8 mouse cellular contexts compared by ENCODE assay signal in the genomic region with DNA sequence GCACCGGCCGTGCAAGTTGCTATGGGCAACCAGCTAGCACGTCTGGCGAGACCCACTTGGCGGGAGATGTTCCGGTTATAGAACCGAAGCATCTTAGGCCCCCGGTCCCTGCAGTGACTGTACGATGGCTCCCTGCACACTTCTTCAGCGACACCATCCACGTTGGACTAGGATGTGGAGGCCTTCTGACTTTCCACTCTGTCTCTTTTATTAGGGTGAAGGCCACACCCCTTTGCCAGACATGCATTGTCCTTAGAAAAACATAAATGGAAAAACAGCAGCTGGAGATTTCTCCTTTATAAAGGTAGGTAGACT. TPM values are rescaled to one million over a fixed set of nuclear protein-coding genes. Genes with fewer than 3 reads are reported as not detected.
DNase-seq lines count a peak whose midpoint lies in the region; ATAC-seq and TF ChIP-seq lines count a peak whose summit lies in the region.

No protein-coding gene starts in this region.

- 0% methylated on average over 11 of the region's 11 CpGs for WGBS in kidney, embryonic 15.5 days
- WGBS in hindbrain, embryonic 16.5 days: 0% methylated on average over 11 of the region's 11 CpGs
- 0% methylated on average over 11 of the region's 11 CpGs for WGBS in midbrain, embryonic 16.5 days

- peak overlapping the region; percentile 73 for H3K4me3 ChIP-seq in kidney, embryonic 15.5 days (replicated peaks)
- peak overlapping the region; percentile 87 for H3K4me3 ChIP-seq in cortical plate, adult 2 months (ENCODE audit: insufficient read depth, low read length)
- peak overlapping the region; percentile 69 for H3K4me3 ChIP-seq in hindbrain, embryonic 16.5 days (ENCODE audit: low read length)
- H3K4me3 ChIP-seq in midbrain, embryonic 16.5 days (ENCODE audit: low read depth, low read length): peak overlapping the region; percentile 68

- peak overlapping the region; percentile 75 for H3K4me2 ChIP-seq in kidney, embryonic 15.5 days
- H3K4me2 ChIP-seq in hindbrain, embryonic 16.5 days (ENCODE audit: low read length): peak overlapping the region; percentile 79
- peak overlapping the region; percentile 72 for H3K4me2 ChIP-seq in midbrain, embryonic 16.5 days (ENCODE audit: low read length)

- TF ChIP-seq CTCF in cortical plate, adult 2 months (IDR thresholded peaks at IDR 0.05; ENCODE audit: extremely low read depth, insufficient read depth, low read length): no peak

- TF ChIP-seq POLR2A in cortical plate, adult 2 months (IDR thresholded peaks at IDR 0.05; ENCODE audit: extremely low read depth, insufficient read depth, low read length): no peak

- DNase-seq in kidney, adult 11 months: no peak
- no peak for DNase-seq in embryo, embryonic 9.5 days (ENCODE audit: extremely low spot score)
- no peak for DNase-seq in ovary, postnatal 36 days (ENCODE audit: low spot score)
- no peak for DNase-seq in layer of hippocampus, adult 9-10 months (ENCODE audit: low spot score)

- peaks cover 13% of the 10 kb centered on the region for H3K4me1 ChIP-seq in kidney, embryonic 15.5 days
- H3K4me1 ChIP-seq in cortical plate, adult 2 months (ENCODE audit: control insufficient read depth, insufficient read depth, low read length): peaks cover 2% of the 10 kb centered on the region
- H3K4me1 ChIP-seq in hindbrain, embryonic 16.5 days (ENCODE audit: control insufficient read depth, insufficient read depth, low read depth, low read length): peaks cover 5% of the 10 kb centered on the region
- H3K4me1 ChIP-seq in midbrain, embryonic 16.5 days (ENCODE audit: control insufficient read depth, insufficient read depth, low read length): peaks cover 12% of the 10 kb centered on the region

- no peaks in the 10 kb centered on the region for H3K27me3 ChIP-seq in kidney, embryonic 15.5 days
- no peaks in the 10 kb centered on the region for H3K27me3 ChIP-seq in hindbrain, embryonic 16.5 days (replicated peaks; ENCODE audit: control insufficient read depth, insufficient read depth, low read length)
- H3K27me3 ChIP-seq in midbrain, embryonic 16.5 days (ENCODE audit: control insufficient read depth, insufficient read depth, low read depth, low read length): no peaks in the 10 kb centered on the region

- no peak for ATAC-seq in kidney, embryonic 15.5 days (replicated peaks; ENCODE audit: low FRiP score)
- ATAC-seq in hindbrain, embryonic 16.5 days: no peak
- no peak for ATAC-seq in midbrain, embryonic 16.5 days

- H3K9ac ChIP-seq in kidney, embryonic 15.5 days: peak overlapping the region; percentile 67
- peak overlapping the region; percentile 86 for H3K9ac ChIP-seq in hindbrain, embryonic 16.5 days (ENCODE audit: low read depth, low read length)
- peak overlapping the region; percentile 83 for H3K9ac ChIP-seq in midbrain, embryonic 16.5 days (ENCODE audit: low read depth, low read length)

- peak overlapping the region; percentile 95 for H3K27ac ChIP-seq in kidney, embryonic 15.5 days
- 0 out of 2 replicates have a peak overlapping the region, but pooled peaks have one; percentile 26 for H3K27ac ChIP-seq in cortical plate, adult 2 months (ENCODE audit: insufficient read depth, low read length)
- H3K27ac ChIP-seq in hindbrain, embryonic 16.5 days (ENCODE audit: low read depth, low read length): peak overlapping the region; percentile 84
- H3K27ac ChIP-seq in midbrain, embryonic 16.5 days (ENCODE audit: low read length): peak overlapping the region; percentile 77

- peaks cover 29% of the 10 kb centered on the region for H3K36me3 ChIP-seq in kidney, embryonic 15.5 days
- peaks cover 11% of the 10 kb centered on the region for H3K36me3 ChIP-seq in hindbrain, embryonic 16.5 days (ENCODE audit: control insufficient read depth, insufficient read depth, low read length)
- no peaks in the 10 kb centered on the region; the same call in 1 of the 2 replicates for H3K36me3 ChIP-seq in midbrain, embryonic 16.5 days (ENCODE audit: control insufficient read depth, insufficient read depth, low read length)

- H3K9me3 ChIP-seq in kidney, embryonic 15.5 days (replicated peaks): no peaks in the 10 kb centered on the region
- no peaks in the 10 kb centered on the region; the same call in 1 of the 2 replicates for H3K9me3 ChIP-seq in hindbrain, embryonic 16.5 days (ENCODE audit: control insufficient read depth, low read length)
- no peaks in the 10 kb centered on the region for H3K9me3 ChIP-seq in midbrain, embryonic 16.5 days (replicated peaks; ENCODE audit: control insufficient read depth, low read length, poor library complexity, severe bottlenecking)

RNA-seq across cellular contexts. Expression of a gene that starts 0.5 kb away (rescaled TPM):
- 37.1 and 44.6 TPM in 2 replicates for polyA plus RNA-seq in kidney, embryonic 15.5 days (2015; fragmentation: Nextera tagmentation; extraction: Ambion mirVana)
- polyA plus RNA-seq in cortical plate, adult 2 months (2012; rRNA removed): 59.5 and 65.9 TPM in 2 replicates
- 57.1 and 59.4 TPM in 2 replicates for polyA plus RNA-seq in hindbrain, embryonic 16.5 days (2015; fragmentation: Nextera tagmentation; extraction: Ambion mirVana)
- 55.7 and 56.1 TPM in 2 replicates for polyA plus RNA-seq in midbrain, embryonic 16.5 days (2015; fragmentation: Nextera tagmentation; extraction: Ambion mirVana)

RNA-seq across cellular contexts. Expression of a gene that starts 12.5 kb away (rescaled TPM):
- not detected in 2 replicates for polyA plus RNA-seq in kidney, embryonic 15.5 days (2015; fragmentation: Nextera tagmentation; extraction: Ambion mirVana)
- polyA plus RNA-seq in cortical plate, adult 2 months (2012; rRNA removed): 0.04 and 0.06 TPM in 2 replicates
- polyA plus RNA-seq in hindbrain, embryonic 16.5 days (2015; fragmentation: Nextera tagmentation; extraction: Ambion mirVana): 0.07 TPM in 1 of 2 replicates, not detected in the other
- not detected in 2 replicates for polyA plus RNA-seq in midbrain, embryonic 16.5 days (2015; fragmentation: Nextera tagmentation; extraction: Ambion mirVana)

RNA-seq across cellular contexts. Expression of a gene that starts 46.9 kb away (rescaled TPM):
- 4.7 and 5.4 TPM in 2 replicates for polyA plus RNA-seq in kidney, embryonic 15.5 days (2015; fragmentation: Nextera tagmentation; extraction: Ambion mirVana)
- 23.2 and 26.8 TPM in 2 replicates for polyA plus RNA-seq in cortical plate, adult 2 months (2012; rRNA removed)
- 8.0 and 9.0 TPM in 2 replicates for polyA plus RNA-seq in hindbrain, embryonic 16.5 days (2015; fragmentation: Nextera tagmentation; extraction: Ambion mirVana)
- polyA plus RNA-seq in midbrain, embryonic 16.5 days (2015; fragmentation: Nextera tagmentation; extraction: Ambion mirVana): 4.2 and 4.3 TPM in 2 replicates

RNA-seq across cellular contexts. Expression of a gene that starts 47.2 kb away (rescaled TPM):
- polyA plus RNA-seq in kidney, embryonic 15.5 days (2015; fragmentation: Nextera tagmentation; extraction: Ambion mirVana): 8.8 and 10.5 TPM in 2 replicates
- 7.2 and 7.8 TPM in 2 replicates for polyA plus RNA-seq in cortical plate, adult 2 months (2012; rRNA removed)
- 5.4 and 6.4 TPM in 2 replicates for polyA plus RNA-seq in hindbrain, embryonic 16.5 days (2015; fragmentation: Nextera tagmentation; extraction: Ambion mirVana)
- polyA plus RNA-seq in midbrain, embryonic 16.5 days (2015; fragmentation: Nextera tagmentation; extraction: Ambion mirVana): 3.7 and 4.5 TPM in 2 replicates

Comparison
In these comparisons a context has a peak if more than half of its experiments do, and no peak if none do; other contexts are left out.
1. H3K27ac ChIP-seq: peak in every context shown above with its lines; median percentile 95 in kidney, embryonic 15.5 days; 84 in hindbrain, embryonic 16.5 days; 77 in midbrain, embryonic 16.5 days; 26 in cortical plate, adult 2 months.